Mouse (Mus musculus) cerebellum, adult 2 months (tissue): ENCODE results near the gene Scyl2.

Experiments used
- CTCF ChIP-seq: fragments of 200-500 bp; IDR thresholded peaks from 2 replicates; pipeline ENCODE4 v1.5.1; 2011; ENCODE audit warnings: low read depth, mild to moderate bottlenecking, control low read depth, low read length, moderate library complexity, borderline replicate concordance; ENCODE audit not compliant: insufficient read depth
- POLR2A ChIP-seq: fragments of 200-500 bp; IDR thresholded peaks from 2 replicates; pipeline ENCODE4 v1.6.1; 2011; ENCODE audit warnings: low read length, control low read depth, borderline replicate concordance; ENCODE audit not compliant: insufficient read depth

DNA sequence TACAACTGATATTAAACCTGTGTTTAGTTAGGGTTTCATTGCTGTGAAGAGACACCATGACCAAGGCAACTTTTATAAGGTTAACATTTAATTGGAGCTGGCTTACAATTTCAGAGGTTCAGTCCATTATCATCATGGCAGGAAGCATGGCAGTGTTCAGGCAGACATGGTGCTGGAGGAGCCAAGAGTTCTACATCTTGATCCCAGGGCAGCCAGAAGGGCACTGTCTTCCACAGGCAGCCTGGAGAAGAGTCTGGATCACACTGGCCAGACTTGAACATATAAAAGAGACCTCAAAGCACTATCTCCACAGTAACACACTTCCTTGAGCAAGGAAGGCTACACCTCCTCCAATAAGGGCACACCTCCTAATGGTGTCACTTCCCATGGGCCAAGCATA lies 34.2 kb upstream of the Scyl2 start:
- TF ChIP-seq POLR2A (no peak), CTCF (no peak)
